In the genomic region with DNA sequence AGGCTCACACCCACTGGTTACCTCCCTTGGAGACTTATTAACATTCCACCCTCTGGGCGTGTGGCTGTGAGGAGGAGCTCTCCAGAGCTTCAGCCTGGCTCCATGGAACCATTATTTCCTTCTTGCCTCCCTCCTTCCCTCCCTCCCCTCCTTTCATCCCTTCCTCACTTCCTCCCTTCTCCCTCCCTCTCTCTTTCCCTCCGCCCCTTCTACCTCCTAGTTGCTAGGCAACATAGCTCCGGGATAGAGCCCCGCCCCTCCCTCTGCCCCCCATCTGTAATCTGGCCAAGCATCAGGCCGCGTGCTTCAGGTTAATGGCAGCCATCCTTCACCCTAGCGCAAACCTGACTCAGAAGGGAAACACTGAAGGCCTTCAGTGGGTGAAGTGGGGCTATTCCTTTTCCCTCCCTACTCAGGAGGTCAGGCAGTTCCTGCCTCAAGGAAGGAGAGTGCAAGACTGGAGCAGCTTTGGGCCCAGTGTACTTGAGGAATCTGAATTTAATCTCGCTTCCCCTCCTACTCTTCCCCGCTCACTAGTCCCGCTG, we compare ENCODE assay signal across 9 mouse cellular contexts. TPM values are rescaled to one million over a fixed set of nuclear protein-coding genes. Genes with fewer than 3 reads are reported as not detected.
DNase-seq lines count a peak whose midpoint lies in the region; ATAC-seq and TF ChIP-seq lines count a peak whose summit lies in the region.
"Had no signal": no experiment of that assay in that cellular context is flagged by ENCODE, and none has a peak within 500 bp of the region (broad histone marks: within the 10 kb centered on the region; RNA-seq: fewer than 3 reads in every experiment).

No protein-coding gene starts in this region.

- 14% methylated on average over 10 of the region's 10 CpGs for WGBS in embryonic facial prominence, embryonic 11.5 days
- 21% methylated on average over 10 of the region's 10 CpGs for WGBS in hindbrain, embryonic 11.5 days
- 18% methylated on average over 10 of the region's 10 CpGs for WGBS in limb, embryonic 12.5 days
- 37% methylated on average over 10 of the region's 10 CpGs for WGBS in small intestine, adult 2 months

- H3K9me3 ChIP-seq in embryonic facial prominence, embryonic 11.5 days (replicated peaks; ENCODE audit: control insufficient read depth, low read length), result no peaks in the 10 kb centered on the region
- no peaks in the 10 kb centered on the region for H3K9me3 ChIP-seq in hindbrain, embryonic 11.5 days (ENCODE audit: control insufficient read depth, low read length)
- H3K9me3 ChIP-seq in limb, embryonic 12.5 days, result no peaks in the 10 kb centered on the region
- H3K9me3 ChIP-seq: liver, embryonic 13.5 days had no signal

- no peak overlapping the region for H3K9ac ChIP-seq in embryonic facial prominence, embryonic 11.5 days (replicated peaks; ENCODE audit: low read length)
- no peak overlapping the region for H3K9ac ChIP-seq in hindbrain, embryonic 11.5 days (ENCODE audit: low read depth, low read length)
- no peak overlapping the region for H3K9ac ChIP-seq in limb, embryonic 12.5 days (replicated peaks)
- H3K9ac ChIP-seq: liver, embryonic 13.5 days had no signal

- H3K27ac ChIP-seq in embryonic facial prominence, embryonic 11.5 days (replicated peaks; ENCODE audit: low read depth, low read length), result peak overlapping the region; percentile 17; the same call in 1 of the 2 replicates
- H3K27ac ChIP-seq in hindbrain, embryonic 11.5 days (ENCODE audit: low read depth, low read length), result peak overlapping the region; percentile 25; the same call in 1 of the 2 replicates
- peak overlapping the region; percentile 88 for H3K27ac ChIP-seq in limb, embryonic 12.5 days
- no peak overlapping the region for H3K27ac ChIP-seq in small intestine, adult 2 months (ENCODE audit: insufficient read depth, low read depth, low read length)
- H3K27ac ChIP-seq: liver, embryonic 13.5 days had no signal

- H3K4me1 ChIP-seq in embryonic facial prominence, embryonic 11.5 days (ENCODE audit: control insufficient read depth, insufficient read depth, low read length), result no peaks in the 10 kb centered on the region
- H3K4me1 ChIP-seq in hindbrain, embryonic 11.5 days (replicated peaks; ENCODE audit: control insufficient read depth, insufficient read depth, low read length), result no peaks in the 10 kb centered on the region
- H3K4me1 ChIP-seq in limb, embryonic 12.5 days (replicated peaks), result peaks cover 28% of the 10 kb centered on the region
- peaks cover 9% of the 10 kb centered on the region for H3K4me1 ChIP-seq in small intestine, adult 2 months (ENCODE audit: control insufficient read depth, insufficient read depth, insufficient read length, low read length)

- peak; percentile 73; the same call in 1 of the 2 replicates for ATAC-seq in embryonic facial prominence, embryonic 11.5 days (replicated peaks; ENCODE audit: insufficient number of reproducible peaks, low FRiP score, low TSS enrichment, low read depth)
- ATAC-seq in hindbrain, embryonic 11.5 days (ENCODE audit: low FRiP score), result peak; percentile 72
- peak; percentile 69 for ATAC-seq in limb, embryonic 12.5 days (ENCODE audit: insufficient number of reproducible peaks, insufficient read depth, low FRiP score, low TSS enrichment, low read depth)

- H3K4me2 ChIP-seq in embryonic facial prominence, embryonic 11.5 days (ENCODE audit: low read depth, low read length), result no peak overlapping the region
- no peak overlapping the region for H3K4me2 ChIP-seq in hindbrain, embryonic 11.5 days (replicated peaks; ENCODE audit: low read depth, low read length)
- H3K4me2 ChIP-seq in limb, embryonic 12.5 days, result peak overlapping the region; percentile 23
- H3K4me2 ChIP-seq: liver, embryonic 13.5 days had no signal

- DNase-seq in NIH3T3 (ENCODE audit: low read depth) (peak; percentile 95), liver (no peak)
- DNase-seq in embryonic facial prominence, embryonic 11.5 days (ENCODE audit: low spot score), result peak; percentile 79
- DNase-seq in hindbrain, embryonic 11.5 days (ENCODE audit: low spot score), result peak; percentile 52
- DNase-seq in thymus, adult 18-20 months, result no peak
- no peak for DNase-seq in cerebellum, adult 9-10 months
- DNase-seq: liver, embryonic 13.5 days had no signal

- H3K4me3 ChIP-seq in embryonic facial prominence, embryonic 11.5 days (ENCODE audit: low read depth, low read length), result no peak overlapping the region
- no peak overlapping the region for H3K4me3 ChIP-seq in hindbrain, embryonic 11.5 days (ENCODE audit: low read depth, low read length)
- no peak overlapping the region for H3K4me3 ChIP-seq in limb, embryonic 12.5 days (replicated peaks)
- H3K4me3 ChIP-seq in small intestine, adult 2 months (ENCODE audit: low read depth, low read length), result peak overlapping the region; percentile 6; the same call in 1 of the 2 replicates
- H3K4me3 ChIP-seq: liver, embryonic 13.5 days had no signal

- no peak for TF ChIP-seq POLR2A in small intestine, adult 2 months (IDR thresholded peaks at IDR 0.05; ENCODE audit: low read depth, low read length)

- TF ChIP-seq CTCF in small intestine, adult 2 months (IDR thresholded peaks at IDR 0.05; ENCODE audit: extremely low read depth, insufficient read length, insufficient replicate concordance, low read depth, low read length), result no peak

- no peaks in the 10 kb centered on the region for H3K27me3 ChIP-seq in embryonic facial prominence, embryonic 11.5 days (ENCODE audit: control insufficient read depth, insufficient read depth, low read length)
- no peaks in the 10 kb centered on the region for H3K27me3 ChIP-seq in hindbrain, embryonic 11.5 days (ENCODE audit: control insufficient read depth, insufficient read depth, low read length)
- no peaks in the 10 kb centered on the region for H3K27me3 ChIP-seq in limb, embryonic 12.5 days
- H3K27me3 ChIP-seq in small intestine, adult 2 months (ENCODE audit: control insufficient read depth, insufficient read depth, low read length), result no peaks in the 10 kb centered on the region
- H3K27me3 ChIP-seq: liver, embryonic 13.5 days had no signal

- no peaks in the 10 kb centered on the region for H3K36me3 ChIP-seq in embryonic facial prominence, embryonic 11.5 days (replicated peaks; ENCODE audit: control insufficient read depth, insufficient read depth, low read depth, low read length)
- no peaks in the 10 kb centered on the region for H3K36me3 ChIP-seq in hindbrain, embryonic 11.5 days (ENCODE audit: control insufficient read depth, insufficient read depth, low read length)
- H3K36me3 ChIP-seq in limb, embryonic 12.5 days, result no peaks in the 10 kb centered on the region
- no peaks in the 10 kb centered on the region for H3K36me3 ChIP-seq in small intestine, adult 2 months (ENCODE audit: control insufficient read depth, insufficient read depth, low read length)
- H3K36me3 ChIP-seq: liver, embryonic 13.5 days had no signal

RNA-seq across cellular contexts. Expression of a gene that starts 22.6 kb away (rescaled TPM):
- polyA plus RNA-seq in embryonic facial prominence, embryonic 11.5 days (2014; fragmentation: Nextera tagmentation; extraction: Ambion mirVana), result not detected in 2 replicates
- polyA plus RNA-seq in hindbrain, embryonic 11.5 days (2014; fragmentation: Nextera tagmentation; extraction: Ambion mirVana), result 0.22 TPM in 1 of 2 replicates, not detected in the other
- 0.17 TPM in 1 of 2 replicates, not detected in the other for polyA plus RNA-seq in limb, embryonic 12.5 days (2016; fragmentation: Nextera tagmentation; extraction: Ambion mirVana)
- polyA plus RNA-seq in small intestine, adult 2 months (2012; rRNA removed), result not detected in 2 replicates
- polyA plus RNA-seq: liver, embryonic 13.5 days had no signal

RNA-seq across cellular contexts. Expression of a gene that starts 29.5 kb away (rescaled TPM):
- 6.6 and 7.3 TPM in 2 replicates for polyA plus RNA-seq in embryonic facial prominence, embryonic 11.5 days (2014; fragmentation: Nextera tagmentation; extraction: Ambion mirVana)
- polyA plus RNA-seq in hindbrain, embryonic 11.5 days (2014; fragmentation: Nextera tagmentation; extraction: Ambion mirVana), result 6.9 and 8.8 TPM in 2 replicates
- polyA plus RNA-seq in limb, embryonic 12.5 days (2016; fragmentation: Nextera tagmentation; extraction: Ambion mirVana), result 38.0 and 39.4 TPM in 2 replicates
- polyA plus RNA-seq in small intestine, adult 2 months (2012; rRNA removed), result 131 and 234 TPM in 2 replicates

Comparison
In these comparisons a context has a peak if more than half of its experiments do, and no peak if none do; other contexts are left out.
1. DNase-seq: peak in NIH3T3 (single experiment), embryonic facial prominence, embryonic 11.5 days (single experiment) and hindbrain, embryonic 11.5 days (single experiment); none in thymus, adult 18-20 months (0 of 2), liver (single experiment) and cerebellum, adult 9-10 months (single experiment).
2. Peak in every context shown above with its lines, with median percentiles within 50 percentile points of each other: ATAC-seq.